Mouse (Mus musculus) forebrain, embryonic 11.5 days (tissue): Measurements from ENCODE around the gene Prdx2. TPM values are rescaled to one million over a fixed set of nuclear protein-coding genes. Genes with fewer than 3 reads are reported as not detected.

Source experiments
- ATAC-seq: fragments of 200-750 bp; cut with Nextera tagmentation; replicated peaks from 2 replicates; pipeline ENCODE4 v1.8.0; 2017; ENCODE audit warnings: moderate TSS enrichment; ENCODE audit not compliant: low FRiP score
- DNase-seq: peaks from one replicate; pipeline ENCODE4 v3.0.0-alpha.2; 2017; ENCODE audit warnings: low spot score
- H3K27ac ChIP-seq: fragments of 300-500 bp; sonication (generic); 2 replicates; pipeline ENCODE4 v1.5.1; 2014; ENCODE audit warnings: low read depth, low read length
- H3K27me3 ChIP-seq: fragments of 300-500 bp; sonication (generic); 2 replicates; pipeline ENCODE4 v1.6.1; 2014; ENCODE audit warnings: mild to moderate bottlenecking, low read length, mixed read lengths; ENCODE audit not compliant: control insufficient read depth, insufficient read depth
- H3K36me3 ChIP-seq: fragments of 300-500 bp; sonication (generic); 2 replicates; pipeline ENCODE4 v1.6.1; 2014; ENCODE audit warnings: mild to moderate bottlenecking, low read length, moderate library complexity, mixed read lengths; ENCODE audit not compliant: control insufficient read depth, insufficient read depth
- H3K4me1 ChIP-seq: fragments of 300-500 bp; sonication (generic); replicated peaks from 2 replicates; pipeline ENCODE4 v1.6.1; 2014; ENCODE audit warnings: low read length, mixed read lengths; ENCODE audit not compliant: control insufficient read depth, insufficient read depth
- H3K4me2 ChIP-seq: fragments of 300-500 bp; sonication (generic); 2 replicates; pipeline ENCODE4 v1.6.1; 2014; ENCODE audit warnings: low read depth, mild to moderate bottlenecking, low read length, moderate library complexity, mixed read lengths; ENCODE audit not compliant: severe bottlenecking
- H3K4me3 ChIP-seq: fragments of 300-500 bp; sonication (generic); 2 replicates; pipeline ENCODE4 v1.5.1; 2014; ENCODE audit warnings: low read depth, low read length
- H3K9ac ChIP-seq: fragments of 300-500 bp; sonication (generic); 2 replicates; pipeline ENCODE4 v1.6.1; 2014; ENCODE audit warnings: low read length
- H3K9me3 ChIP-seq: fragments of 300-500 bp; sonication (generic); 2 replicates; pipeline ENCODE4 v1.6.1; 2016; ENCODE audit warnings: low read length, mixed read lengths; ENCODE audit not compliant: control insufficient read depth
- WGBS: fragments of 180-500 bp; shearing (Covaris S2); extraction: QIAGEN DNeasy Blood & Tissue Kit; methylation state at CpG from one replicate; pipeline ENCODE4 v1.1.7; 2014; 5-methylcytosine and 5-hydroxymethylcytosine counted together
- polyA plus RNA-seq: library from polyadenylated mRNA; unstranded; fragments of >200 nt; fragmentation: Nextera tagmentation; extraction: Ambion mirVana; gene quantifications from 2 replicates; pipeline ENCODE4 v1.2.1, GENCODE M21; 2014

Prdx2 gene
- polyA plus RNA-seq, 1 experiment from 2014 or later = 1,226 TPM

- ATAC-seq = no peak
- Histone ChIP-seq H3K27ac (no peak overlapping the region), H3K9me3 (no peaks in the 10 kb centered on the region), H3K36me3 (peaks cover 4% of the 10 kb centered on the region; the same call in 1 of the 2 replicates), H3K4me3 (no peak overlapping the region), H3K27me3 (no peaks in the 10 kb centered on the region), H3K4me2 (no peak overlapping the region), H3K4me1 (peaks cover 8% of the 10 kb centered on the region), H3K9ac (no peak overlapping the region)
- no peak for DNase-seq
- 94% methylated on average over 4 of the region's 4 CpGs for WGBS
These were observed 5.4 kb upstream of the Prdx2 start for GRCm38 (mm10) chr8:84963952-84964351.

GRCm38 (mm10) chr8:84965731-84966291 lies 3.6 kb upstream of the Prdx2 start:
- Histone ChIP-seq H3K27ac (peak overlapping the region; percentile 71), H3K9me3 (no peaks in the 10 kb centered on the region), H3K36me3 (no peaks in the 10 kb centered on the region), H3K4me2 (peak overlapping the region; percentile 92), H3K4me3 (peak overlapping the region; percentile 73), H3K4me1 (peaks cover 10% of the 10 kb centered on the region), H3K9ac (peak overlapping the region; percentile 80), H3K27me3 (no peaks in the 10 kb centered on the region)
- ATAC-seq = peak; percentile 90
- WGBS = under 1% methylated on average over 41 of the region's 41 CpGs
- DNase-seq = peak; percentile 98

- no peak overlapping the region for H3K9ac ChIP-seq
- peaks cover 14% of the 10 kb centered on the region for H3K4me1 ChIP-seq
- DNase-seq = no peak
- no peak overlapping the region for H3K4me2 ChIP-seq
- WGBS = 60% methylated on average over 3 of the region's 3 CpGs
- H3K36me3 ChIP-seq = peaks cover 1% of the 10 kb centered on the region; the same call in 1 of the 2 replicates
- ATAC-seq = no peak
- H3K27me3 ChIP-seq = no peaks in the 10 kb centered on the region
- H3K27ac ChIP-seq = no peak overlapping the region
- H3K9me3 ChIP-seq = no peaks in the 10 kb centered on the region
- no peak overlapping the region for H3K4me3 ChIP-seq
These were observed 2.8 kb upstream of the Prdx2 start for GRCm38 (mm10) chr8:84966603-84967002.

GRCm38 (mm10) chr8:84967532-84968304 lies 1.7 kb upstream of the Prdx2 start:
- H3K4me3 ChIP-seq = no peak overlapping the region
- peaks cover 8% of the 10 kb centered on the region; the same call in 1 of the 2 replicates for H3K36me3 ChIP-seq
- 87% methylated on average over 13 of the region's 13 CpGs for WGBS
- ATAC-seq (no peak), DNase-seq (no peak)
- no peaks in the 10 kb centered on the region for H3K9me3 ChIP-seq
- H3K4me1 ChIP-seq = peaks cover 14% of the 10 kb centered on the region
- no peak overlapping the region for H3K27ac ChIP-seq
- no peak overlapping the region for H3K4me2 ChIP-seq
- H3K27me3 ChIP-seq = no peaks in the 10 kb centered on the region
- no peak overlapping the region for H3K9ac ChIP-seq

- peak overlapping the region; percentile 71 for H3K4me3 ChIP-seq
- peaks cover 11% of the 10 kb centered on the region; the same call in 1 of the 2 replicates for H3K36me3 ChIP-seq
- no peaks in the 10 kb centered on the region for H3K27me3 ChIP-seq
- ATAC-seq (no peak), DNase-seq (no peak)
- H3K9me3 ChIP-seq = no peaks in the 10 kb centered on the region
- H3K4me1 ChIP-seq = peaks cover 14% of the 10 kb centered on the region
- WGBS = 24% methylated on average over 2 of the region's 2 CpGs
- peak overlapping the region; percentile 60 for H3K4me2 ChIP-seq
- 0 out of 2 replicates have a peak overlapping the region, but pooled peaks have one; percentile 27 for H3K27ac ChIP-seq
- H3K9ac ChIP-seq = peak overlapping the region; percentile 97
These were observed 737 bp upstream of the Prdx2 start for GRCm38 (mm10) chr8:84968650-84969049.

- Histone ChIP-seq H3K4me2 (peak overlapping the region; percentile 60), H3K4me1 (peaks cover 9% of the 10 kb centered on the region), H3K4me3 (peak overlapping the region; percentile 71), H3K9ac (peak overlapping the region; percentile 97), H3K36me3 (peaks cover 11% of the 10 kb centered on the region; the same call in 1 of the 2 replicates), H3K9me3 (no peaks in the 10 kb centered on the region), H3K27ac (peak overlapping the region; percentile 71), H3K27me3 (no peaks in the 10 kb centered on the region)
- DNase-seq = no peak
- ATAC-seq = no peak
- 12% methylated on average over 21 of the region's 21 CpGs for WGBS
These were observed 876 bp downstream of the Prdx2 start for GRCm38 (mm10) chr8:84970135-84970790.

- Histone ChIP-seq H3K9ac (peak overlapping the region; percentile 97), H3K4me2 (peak overlapping the region; percentile 60), H3K27me3 (no peaks in the 10 kb centered on the region), H3K9me3 (no peaks in the 10 kb centered on the region), H3K4me3 (peak overlapping the region; percentile 71), H3K27ac (no peak overlapping the region), H3K36me3 (peaks cover 11% of the 10 kb centered on the region; the same call in 1 of the 2 replicates), H3K4me1 (peaks cover 9% of the 10 kb centered on the region; the same call in 1 of the 2 replicates)
- DNase-seq = no peak
- no peak for ATAC-seq
- 79% methylated on average over 5 of the region's 5 CpGs for WGBS
These were observed 1.5 kb downstream of the Prdx2 start for GRCm38 (mm10) chr8:84970913-84971312.

GRCm38 (mm10) chr8:84973079-84973478 lies 3.7 kb downstream of the Prdx2 start:
- DNase-seq (no peak), ATAC-seq (no peak)
- peaks cover 13% of the 10 kb centered on the region for H3K27me3 ChIP-seq
- H3K4me1 ChIP-seq = peaks cover 21% of the 10 kb centered on the region; the same call in 1 of the 2 replicates
- no peaks in the 10 kb centered on the region for H3K9me3 ChIP-seq
- no peak overlapping the region for H3K4me3 ChIP-seq
- no peak overlapping the region for H3K4me2 ChIP-seq
- WGBS = 88% methylated on average over 1 of the region's 1 CpGs
- peaks cover 11% of the 10 kb centered on the region; the same call in 1 of the 2 replicates for H3K36me3 ChIP-seq
- no peak overlapping the region for H3K27ac ChIP-seq
- no peak overlapping the region for H3K9ac ChIP-seq
